Mouse (Mus musculus): ENCODE measurements around the gene Mrpl53. TPM values are rescaled to one million over a fixed set of nuclear protein-coding genes. Genes with fewer than 3 reads are reported as not detected.
A peak's percentile ranks its signal among the peaks of the same experiment; 100 is the strongest.

Mrpl53 gene
- 100 to 1,000 TPM in 1 of 2 experiments, 10 to 100 TPM in 1; 99.5 to 107 TPM for total RNA-seq (2021)
- long read RNA-seq, experiment 1, transcript Mrpl53-201 (3 exons, 695 nt): major isoform, 13 of 14 reads
- long read RNA-seq, experiment 1, partial matches to known transcripts: 0 of 14 reads
- long read RNA-seq, experiment 1, other reads (novel, unspliced or antisense): 1 of 14 reads
- long read RNA-seq, experiment 2, transcript Mrpl53-201 (3 exons, 695 nt): major isoform, 86 of 89 reads
- long read RNA-seq, experiment 2, partial matches to known transcripts: 0 of 89 reads
- long read RNA-seq, experiment 2, other reads (novel, unspliced or antisense): 3 of 89 reads

GRCm38 (mm10) chr6:83108762-83109668 is at the start of gene Mrpl53:
Gene Mrpl53, plus strand, starts transcription at chr6:83109040.
- DNase-seq (ENCODE audit: low spot score in 2 of 2): peak; percentile 81 to 83

- no peak for DNase-seq (ENCODE audit: low spot score in 2 of 2)
These were observed 42.8 kb upstream of the Mrpl53 start for GRCm38 (mm10) chr6:83065995-83066394.

- DNase-seq (ENCODE audit: low spot score in 2 of 2): no peak
These were observed 42.4 kb upstream of the Mrpl53 start for GRCm38 (mm10) chr6:83066441-83066840.

- DNase-seq (ENCODE audit: low spot score in 2 of 2): no peak
These were observed 40.6 kb upstream of the Mrpl53 start for GRCm38 (mm10) chr6:83068221-83068620.

- DNase-seq (ENCODE audit: low spot score in 2 of 2): no peak
These were observed 39.9 kb upstream of the Mrpl53 start for GRCm38 (mm10) chr6:83068706-83069487.

GRCm38 (mm10) chr6:83069488-83070246 is 39.2 kb upstream of the Mrpl53 start:
- DNase-seq (ENCODE audit: low spot score in 2 of 2): no peak

GRCm38 (mm10) chr6:83070247-83070310 is 38.8 kb upstream of the Mrpl53 start, which contains the start of gene Tlx2:
Gene Tlx2, minus strand, starts transcription at chr6:83070293.
- no peak for DNase-seq (ENCODE audit: low spot score in 2 of 2)

GRCm38 (mm10) chr6:83070311-83071219 is 38.3 kb upstream of the Mrpl53 start:
- DNase-seq (ENCODE audit: low spot score in 2 of 2): no peak

GRCm38 (mm10) chr6:83071220-83071619 is 37.6 kb upstream of the Mrpl53 start:
- no peak for DNase-seq (ENCODE audit: low spot score in 2 of 2)

GRCm38 (mm10) chr6:83074979-83075378 is 33.9 kb upstream of the Mrpl53 start:
- no peak for DNase-seq (ENCODE audit: low spot score in 2 of 2)

GRCm38 (mm10) chr6:83077630-83078323 is 31.1 kb upstream of the Mrpl53 start, which contains the start of gene Pcgf1:
Gene Pcgf1, plus strand, starts transcription at chr6:83077869.
- DNase-seq (ENCODE audit: low spot score in 2 of 2): peak; percentile 57 to 61

- peak; percentile 99 for DNase-seq (ENCODE audit: low spot score in 2 of 2)
These were observed 30.4 kb upstream of the Mrpl53 start for GRCm38 (mm10) chr6:83078324-83078858.

GRCm38 (mm10) chr6:83080210-83080609 is 28.6 kb upstream of the Mrpl53 start:
- DNase-seq (ENCODE audit: low spot score in 2 of 2): no peak

- DNase-seq (ENCODE audit: low spot score in 2 of 2): no peak
These were observed 25.3 kb upstream of the Mrpl53 start for GRCm38 (mm10) chr6:83083497-83083896.

GRCm38 (mm10) chr6:83084477-83084876 is 24.4 kb upstream of the Mrpl53 start:
- DNase-seq (ENCODE audit: low spot score in 2 of 2): no peak

- peak in 1 of 2 experiments; percentile 48 for DNase-seq (ENCODE audit: low spot score in 2 of 2)
These were observed 22.5 kb upstream of the Mrpl53 start, which contains the start of gene Lbx2 for GRCm38 (mm10) chr6:83086121-83087035. Gene Lbx2, plus strand, starts transcription at chr6:83086367.

GRCm38 (mm10) chr6:83087205-83087925 is 21.5 kb upstream of the Mrpl53 start:
- DNase-seq (ENCODE audit: low spot score in 2 of 2): peak; percentile 55 to 62

All from adrenal gland, adult 18-20 months (tissue).